Mouse (Mus musculus) c-Kit-positive CD71-negative TER-119-negative erythroid progenitor cells, embryonic 14.5 days (primary cell): ENCODE measurements around the gene Eif3i.
A peak's percentile ranks its signal among the peaks of the same experiment; 100 is the strongest.

ENCODE experiments used
- DNase-seq: peaks from one replicate; pipeline ENCODE4 v3.0.0-alpha.2; 2013; ENCODE audit warnings: low read depth

Eif3i gene

GRCm38 (mm10) chr4:129600233-129601158 lies at the start of gene Eif3i, which contains the start of gene Tmem234:
Gene Eif3i, minus strand, starts transcription at chr4:129600648.
Gene Tmem234, plus strand, starts transcription at chr4:129600668.
- peak; percentile 77 for DNase-seq

DNA sequence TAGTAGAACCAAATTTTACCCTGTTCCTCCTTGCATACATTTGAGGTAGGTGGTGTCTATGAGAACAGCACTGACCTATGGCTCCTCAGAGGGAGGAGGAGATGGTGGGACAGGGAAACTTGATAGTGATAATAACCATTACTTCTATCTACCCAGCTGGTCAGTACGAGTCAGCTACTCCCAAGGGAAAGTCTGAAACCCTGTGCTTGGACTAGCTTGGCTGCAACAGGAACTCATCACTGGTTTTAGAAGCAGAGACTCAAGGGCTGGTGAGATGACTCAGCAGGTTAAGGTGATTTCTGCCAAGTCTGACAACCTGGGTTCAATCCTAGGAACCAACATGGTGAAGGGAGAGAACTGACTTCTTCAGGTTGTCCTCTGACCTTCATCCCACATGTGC lies 48.2 kb upstream of the Eif3i start:
- DNase-seq: no peak

DNA sequence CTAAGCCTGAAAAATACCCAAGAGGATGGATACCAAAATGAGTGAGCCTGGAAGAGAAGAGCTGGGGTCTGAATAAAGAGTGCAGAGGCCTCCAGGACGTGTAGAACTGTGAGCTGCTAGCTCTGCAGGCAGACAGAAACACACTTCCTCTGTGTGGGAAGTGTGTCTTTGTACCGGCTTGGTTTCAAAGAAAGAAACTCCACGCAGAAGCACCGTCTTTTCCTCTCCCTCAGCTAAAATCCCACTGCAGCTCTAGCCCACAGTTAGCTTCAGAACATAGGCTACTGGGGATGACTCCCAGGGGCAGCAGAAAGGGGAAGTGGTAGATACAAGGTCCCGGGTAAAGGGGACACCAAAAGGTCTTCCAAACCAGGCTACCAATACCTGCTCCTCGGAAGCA lies 44.8 kb upstream of the Eif3i start:
- no peak for DNase-seq

GRCm38 (mm10) chr4:129641756-129642155 lies 41.3 kb upstream of the Eif3i start:
- no peak for DNase-seq

DNA sequence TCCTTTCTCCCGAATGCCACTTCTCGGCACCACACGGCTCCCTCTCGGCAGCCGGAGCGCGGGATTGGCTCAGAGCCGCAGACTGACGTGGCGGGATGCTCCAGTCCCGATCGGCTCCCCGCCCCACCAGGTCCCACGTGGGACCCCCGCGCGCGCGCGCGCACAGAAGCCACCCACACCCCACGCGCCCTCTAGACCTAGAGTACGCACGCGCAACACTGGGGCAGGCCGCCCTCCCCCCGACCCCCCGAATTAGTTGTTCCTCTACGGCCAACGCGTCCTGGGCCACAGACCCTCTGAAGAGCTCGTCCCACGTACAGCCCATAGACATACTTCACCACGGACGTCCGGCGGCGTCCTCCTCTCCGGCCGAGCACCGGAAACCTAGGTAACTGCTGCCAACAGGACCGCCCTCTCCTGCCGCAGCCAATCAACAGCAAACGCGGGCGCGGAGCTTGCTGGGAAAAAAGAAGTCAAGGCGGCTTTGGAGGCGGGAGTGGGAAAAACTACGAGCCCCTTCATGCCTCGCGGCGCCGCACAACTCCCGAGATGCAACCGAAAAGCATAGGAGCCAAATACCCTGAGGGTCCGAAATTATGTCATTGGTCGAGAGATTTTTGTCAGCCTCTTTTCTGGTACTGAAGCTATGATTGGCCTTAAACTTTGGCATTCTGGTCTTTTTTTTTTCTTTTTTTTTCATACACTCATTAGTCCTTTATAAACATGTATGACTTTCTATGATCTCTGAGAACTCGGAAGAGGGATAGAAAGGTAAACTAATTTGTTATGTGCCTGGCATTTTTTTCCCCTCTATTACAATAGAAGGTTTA lies 40.4 kb upstream of the Eif3i start, which contains the start of gene Txlna:
Gene Txlna (minus strand): TSS at position 428 of the 830 bp plus-strand sequence.
- peak; percentile 96 for DNase-seq

- DNase-seq: no peak
Measured at GRCm38 (mm10) chr4:129640101-129640637, 39.7 kb upstream of the Eif3i start.

GRCm38 (mm10) chr4:129639221-129639620 lies 38.8 kb upstream of the Eif3i start:
- no peak for DNase-seq

DNA sequence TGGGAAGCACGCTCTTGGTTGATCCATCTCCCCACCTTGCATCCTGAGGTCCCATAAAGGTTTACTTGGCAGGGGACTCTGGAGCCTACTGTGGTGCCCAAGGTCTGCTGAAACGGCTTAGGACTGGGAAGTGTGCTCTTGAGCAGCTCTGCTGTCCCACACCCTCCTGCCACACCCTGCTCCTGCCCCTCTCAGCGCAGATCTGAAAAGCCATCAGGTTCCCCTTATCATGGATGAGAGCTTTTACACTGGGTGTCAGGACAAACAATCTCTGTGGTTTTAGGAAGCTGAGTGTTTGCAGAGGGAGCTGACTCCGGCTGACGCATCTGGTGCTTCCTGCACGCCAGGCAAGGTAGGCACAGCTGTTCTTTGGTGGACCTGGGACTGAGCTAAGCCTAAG lies 33.4 kb upstream of the Eif3i start:
- no peak for DNase-seq

- DNase-seq: no peak
Measured at GRCm38 (mm10) chr4:129631867-129632266, 31.4 kb upstream of the Eif3i start.

GRCm38 (mm10) chr4:129630944-129631343 lies 30.5 kb upstream of the Eif3i start:
- DNase-seq: no peak

DNA sequence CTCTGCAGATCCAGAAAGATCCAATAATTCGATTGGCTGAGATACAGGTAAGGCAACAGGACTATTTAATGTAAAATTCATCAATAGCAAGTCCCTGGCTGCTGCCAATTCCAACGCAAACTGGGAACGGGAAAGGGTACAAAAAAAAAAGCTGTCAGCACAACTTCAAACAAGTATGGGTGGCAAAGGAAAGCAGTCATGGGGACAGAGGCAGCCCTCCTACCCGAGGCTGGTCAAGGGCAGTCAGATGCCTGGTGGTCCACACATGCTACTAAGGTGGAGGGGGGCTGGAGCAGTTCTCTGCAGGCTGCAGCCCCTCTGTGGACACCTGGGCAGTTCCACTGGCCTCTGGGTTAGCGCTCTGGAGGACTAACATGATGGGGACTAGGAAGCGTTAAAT lies 25.6 kb upstream of the Eif3i start:
- DNase-seq: no peak

GRCm38 (mm10) chr4:129625496-129625895 lies 25.0 kb upstream of the Eif3i start:
- no peak for DNase-seq

DNA sequence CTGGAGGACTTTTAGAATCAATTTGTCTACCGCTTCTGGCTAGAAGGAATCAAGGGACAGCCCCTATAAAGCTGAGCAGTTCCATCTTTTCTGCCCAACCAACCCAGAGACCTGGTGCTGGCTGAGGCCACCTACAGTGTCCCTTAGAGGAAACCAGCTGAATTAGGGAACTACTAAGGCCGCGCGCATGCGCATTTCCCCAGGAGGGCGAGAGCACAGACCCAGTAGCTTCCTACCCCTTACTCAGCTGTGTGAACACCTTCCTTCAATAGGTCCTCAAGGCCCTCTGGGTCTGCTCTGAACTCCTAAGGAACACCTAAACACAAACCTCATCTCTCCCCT lies 24.6 kb upstream of the Eif3i start:
- no peak for DNase-seq

GRCm38 (mm10) chr4:129624281-129625028 lies 24.0 kb upstream of the Eif3i start:
- peak; percentile 83 for DNase-seq

DNA sequence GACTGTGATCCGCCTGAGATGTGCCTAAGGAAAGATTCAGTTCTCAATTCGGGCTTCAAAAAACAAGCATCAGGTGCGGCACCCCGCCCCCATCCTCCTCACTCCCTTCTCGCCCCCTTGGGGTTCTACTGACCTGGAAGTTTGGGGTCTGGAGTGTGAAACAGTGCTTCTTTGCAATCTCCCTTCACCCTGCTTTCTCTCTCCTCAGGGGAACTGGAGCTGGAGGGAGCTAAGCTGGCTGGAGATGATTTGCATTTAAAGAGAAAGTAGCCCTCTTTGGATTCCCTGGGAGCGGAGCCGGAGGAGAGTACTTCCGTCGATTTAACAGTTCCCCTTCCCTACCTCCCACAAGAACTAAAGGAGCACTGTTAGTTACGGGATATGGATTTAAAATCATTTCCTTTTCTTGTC lies 23.2 kb upstream of the Eif3i start, which contains the start of gene Ccdc28b:
Gene Ccdc28b (minus strand): TSS at position 267 of the 411 bp plus-strand sequence.
- no peak for DNase-seq

GRCm38 (mm10) chr4:129622803-129623535 lies 22.5 kb upstream of the Eif3i start:
- DNase-seq: no peak

GRCm38 (mm10) chr4:129622120-129622802 lies 21.8 kb upstream of the Eif3i start:
- DNase-seq: no peak

- DNase-seq: no peak
Measured at GRCm38 (mm10) chr4:129621283-129621841, 20.9 kb upstream of the Eif3i start.

DNA sequence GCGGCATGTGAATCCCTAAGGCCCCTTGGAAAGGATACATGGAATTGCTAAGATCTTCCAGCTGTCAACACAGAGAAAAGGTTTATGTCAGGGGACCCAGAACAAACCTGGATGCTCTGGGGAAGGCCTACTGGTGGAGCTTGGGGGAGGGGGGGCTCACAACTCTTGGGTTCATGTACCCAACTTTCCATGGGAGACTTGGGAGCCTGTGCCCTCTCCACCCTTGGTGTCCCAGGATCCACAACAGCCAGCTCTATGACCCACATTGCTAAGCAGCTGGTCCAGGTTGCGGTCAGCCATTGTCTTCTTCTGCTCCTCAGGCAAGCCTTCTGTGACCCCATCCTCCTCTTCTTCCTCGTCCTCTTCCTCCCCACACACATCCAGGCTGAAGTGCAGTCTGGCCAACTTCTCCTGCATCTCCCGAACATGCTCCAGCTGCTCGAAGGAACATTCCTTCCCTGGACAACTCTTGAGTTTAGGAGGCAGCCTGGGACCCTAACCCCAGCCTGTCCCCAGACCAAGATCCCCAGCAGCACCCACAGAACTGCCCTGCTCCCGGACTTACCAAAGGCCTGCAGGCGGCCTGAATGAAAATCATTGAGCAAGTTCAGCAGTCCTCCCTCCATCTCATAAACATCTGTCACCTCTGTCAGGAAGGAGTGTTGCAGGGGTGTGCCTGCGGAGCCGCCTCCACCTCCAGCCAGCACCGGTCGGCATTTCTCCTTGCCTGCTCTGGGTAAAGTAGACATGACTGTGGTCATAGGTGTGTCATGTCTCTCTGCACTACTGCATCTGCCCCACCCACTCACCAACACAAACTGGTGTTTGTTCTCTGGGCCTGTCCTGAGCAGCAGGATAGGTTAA lies 20.2 kb upstream of the Eif3i start:
- DNase-seq: no peak
